In the genomic region with DNA sequence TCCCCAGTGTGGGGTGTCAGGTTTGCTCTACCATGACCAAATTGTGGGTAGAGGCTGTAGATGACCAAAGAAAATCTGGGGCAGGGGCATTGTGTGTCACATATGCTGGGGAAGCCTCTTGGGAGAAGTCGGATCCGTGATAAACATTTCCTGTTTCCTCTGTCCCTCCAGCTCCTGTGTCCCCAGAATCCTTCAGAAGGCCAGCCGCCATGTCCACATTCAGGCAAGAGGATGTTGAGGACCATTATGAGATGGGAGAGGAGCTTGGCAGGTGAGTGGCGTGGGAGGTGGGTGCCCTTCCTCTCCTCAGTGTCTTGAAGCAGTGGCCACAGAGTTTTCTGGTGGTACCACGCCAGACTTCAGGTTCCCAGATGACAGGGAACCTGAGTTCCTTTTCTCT, we compare ENCODE assay signal across 8 mouse cellular contexts. TPM values are rescaled to one million over a fixed set of nuclear protein-coding genes. Genes with fewer than 3 reads are reported as not detected.
A peak's percentile ranks its signal among the peaks of the same experiment; 100 is the strongest.
DNase-seq lines count a peak whose midpoint lies in the region; ATAC-seq and TF ChIP-seq lines count a peak whose summit lies in the region.

4930442H23Rik (minus strand) TSS at position 45 of the 400 bp plus-strand sequence.

- no peak for TF ChIP-seq CTCF in G1E (IDR thresholded peaks at IDR 0.05; ENCODE audit: low read depth, low read length)

- no peak for ATAC-seq in heart, embryonic 11.5 days (replicated peaks; ENCODE audit: insufficient number of reproducible peaks, low FRiP score, low TSS enrichment)
- no peak for ATAC-seq in G1E (ENCODE audit: extremely low read depth, insufficient number of reproducible peaks, low FRiP score, poor library complexity, severe bottlenecking)
- ATAC-seq in midbrain, embryonic 11.5 days (ENCODE audit: low FRiP score) = no peak

- 79% methylated on average over 5 of the region's 5 CpGs for WGBS in heart, embryonic 11.5 days (ENCODE audit: insufficient replicate concordance)
- 90% methylated on average over 5 of the region's 5 CpGs for WGBS in hindbrain, embryonic 10.5 days
- 90% methylated on average over 5 of the region's 5 CpGs for WGBS in midbrain, embryonic 11.5 days

- no peaks in the 10 kb centered on the region for H3K27me3 ChIP-seq in heart, embryonic 11.5 days (ENCODE audit: control insufficient read depth, insufficient read depth, low read length)
- no peaks in the 10 kb centered on the region for H3K27me3 ChIP-seq in G1E (ENCODE audit: insufficient read depth, low read length)
- H3K27me3 ChIP-seq in hindbrain, embryonic 10.5 days (ENCODE audit: insufficient read depth, poor library complexity, severe bottlenecking) = no peaks in the 10 kb centered on the region
- H3K27me3 ChIP-seq in midbrain, embryonic 11.5 days (ENCODE audit: control insufficient read depth, insufficient read depth, low read length) = no peaks in the 10 kb centered on the region

- DNase-seq in heart, postnatal 10 days = no peak
- DNase-seq in G1E (ENCODE audit: low spot score) = no peak
- no peak for DNase-seq in hindbrain, embryonic 10.5 days (ENCODE audit: low spot score)
- no peak for DNase-seq in midbrain, embryonic 11.5 days (ENCODE audit: low spot score, missing footprints)
- DNase-seq in frontal cortex, postnatal 14 days (ENCODE audit: low spot score in 2 of 2) = no peak
- no peak for DNase-seq in testis, postnatal 14 days (ENCODE audit: low spot score)
- DNase-seq in kidney, adult 8-10 months = no peak

- H3K36me3 ChIP-seq in heart, embryonic 11.5 days (ENCODE audit: control insufficient read depth, insufficient read depth, low read length) = peaks cover 45% of the 10 kb centered on the region
- peaks cover 86% of the 10 kb centered on the region for H3K36me3 ChIP-seq in G1E (replicated peaks)
- H3K36me3 ChIP-seq in hindbrain, embryonic 10.5 days = peaks cover 85% of the 10 kb centered on the region
- peaks cover 38% of the 10 kb centered on the region for H3K36me3 ChIP-seq in midbrain, embryonic 11.5 days (ENCODE audit: control insufficient read depth, insufficient read depth, low read length)

- peak within 1 kb of the TSS; percentile 62 for H3K4me3 ChIP-seq in heart, embryonic 11.5 days (ENCODE audit: low read depth, low read length)
- peak within 1 kb of the TSS; percentile 78 for H3K4me3 ChIP-seq in G1E (ENCODE audit: low read depth, low read length)
- peak within 1 kb of the TSS; percentile 84 for H3K4me3 ChIP-seq in hindbrain, embryonic 10.5 days
- peak within 1 kb of the TSS; percentile 75 for H3K4me3 ChIP-seq in midbrain, embryonic 11.5 days (ENCODE audit: low read depth, low read length)

- H3K9ac ChIP-seq in heart, embryonic 11.5 days (ENCODE audit: low read depth, low read length) = peak within 1 kb of the TSS; percentile 79
- H3K9ac ChIP-seq in midbrain, embryonic 11.5 days (ENCODE audit: low read length) = peak within 1 kb of the TSS; percentile 73

- intact Hi-C loops in heart, postnatal 10 days (cut with DNase I) = no loop called here

- H3K9me3 ChIP-seq in heart, embryonic 11.5 days (replicated peaks; ENCODE audit: control insufficient read depth, low read length) = no peaks in the 10 kb centered on the region
- no peaks in the 10 kb centered on the region for H3K9me3 ChIP-seq in G1E (replicated peaks)
- no peaks in the 10 kb centered on the region for H3K9me3 ChIP-seq in hindbrain, embryonic 10.5 days
- H3K9me3 ChIP-seq in midbrain, embryonic 11.5 days (ENCODE audit: control insufficient read depth, low read length) = no peaks in the 10 kb centered on the region

- peak within 1 kb of the TSS; percentile 68 for H3K4me2 ChIP-seq in heart, embryonic 11.5 days
- H3K4me2 ChIP-seq in midbrain, embryonic 11.5 days = peak within 1 kb of the TSS; percentile 63

- peaks cover 24% of the 10 kb centered on the region for H3K4me1 ChIP-seq in heart, embryonic 11.5 days (ENCODE audit: control insufficient read depth, insufficient read depth, low read length)
- H3K4me1 ChIP-seq in G1E (ENCODE audit: insufficient read depth, low read depth, low read length) = peaks cover 64% of the 10 kb centered on the region
- H3K4me1 ChIP-seq in hindbrain, embryonic 10.5 days (replicated peaks) = peaks cover 40% of the 10 kb centered on the region
- peaks cover 9% of the 10 kb centered on the region for H3K4me1 ChIP-seq in midbrain, embryonic 11.5 days (ENCODE audit: control insufficient read depth, insufficient read depth, low read length)

- peak within 1 kb of the TSS; percentile 91 for H3K27ac ChIP-seq in heart, embryonic 11.5 days (ENCODE audit: low read depth, low read length)
- H3K27ac ChIP-seq in hindbrain, embryonic 10.5 days = peak within 1 kb of the TSS; percentile 91
- H3K27ac ChIP-seq in midbrain, embryonic 11.5 days (ENCODE audit: low read depth, low read length) = peak within 1 kb of the TSS; percentile 40; the same call in 1 of the 2 replicates

RNA-seq across cellular contexts. Expression of gene 4930442H23Rik, which starts in this region (rescaled TPM):
- 0.21 TPM in 1 of 2 replicates, not detected in the other for polyA plus RNA-seq in heart, embryonic 11.5 days (2014; fragmentation: Nextera tagmentation; extraction: Ambion mirVana)
- not detected for total RNA-seq in heart, postnatal 10 days (2021)
- total RNA-seq in G1E (2014; fragmentation: Nextera tagmentation) = not detected in 2 replicates
- not detected in 2 replicates for total RNA-seq in G1E (2017)
- polyA plus RNA-seq in G1E (2012) = not detected in 2 replicates
- not detected in 2 replicates for polyA plus RNA-seq in hindbrain, embryonic 10.5 days (2016; fragmentation: Nextera tagmentation; extraction: Ambion mirVana)
- not detected in 2 replicates for polyA plus RNA-seq in midbrain, embryonic 11.5 days (2014; fragmentation: Nextera tagmentation; extraction: Ambion mirVana)

Comparison
In these comparisons a context has a peak if more than half of its experiments do, and no peak if none do; other contexts are left out.
1. H3K27ac ChIP-seq: peak in every context shown above with its lines; median percentile 91 in heart, embryonic 11.5 days; 91 in hindbrain, embryonic 10.5 days; 40 in midbrain, embryonic 11.5 days.